Mouse (Mus musculus) colon, adult 2 months (tissue): Measurements from ENCODE around the gene Tgds. TPM values are rescaled to one million over a fixed set of nuclear protein-coding genes. Genes with fewer than 3 reads are reported as not detected.

Experiments
- polyA plus RNA-seq: library from polyadenylated mRNA; depleted of rRNA; stranded (reverse); fragments of >200 nt; gene quantifications from 2 replicates; pipeline ENCODE4 v1.2.3, GENCODE M21; 2012; rRNA removed

Gene Tgds
- 5.2 and 5.9 TPM in 2 replicates for polyA plus RNA-seq

DNA sequence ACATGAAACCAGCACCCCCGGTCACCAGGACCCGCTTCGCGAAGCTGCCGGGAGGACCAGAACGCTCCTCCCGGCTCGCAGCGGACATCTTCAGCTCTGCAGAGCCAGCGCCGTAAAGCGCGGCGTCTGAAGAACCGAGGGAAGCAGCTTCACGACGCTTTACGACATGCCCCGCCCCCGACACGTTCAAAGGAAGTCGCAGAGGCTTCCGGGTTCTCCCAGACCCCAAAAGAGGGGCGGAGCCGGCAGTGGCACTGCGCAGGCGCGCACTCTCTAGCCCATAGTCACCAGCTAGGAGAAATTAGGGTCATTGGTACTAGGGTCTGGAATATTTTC lies at the start of gene Tgds:
TSS of gene Tgds (minus strand) at position 114 of the 336 bp plus-strand sequence.

DNA sequence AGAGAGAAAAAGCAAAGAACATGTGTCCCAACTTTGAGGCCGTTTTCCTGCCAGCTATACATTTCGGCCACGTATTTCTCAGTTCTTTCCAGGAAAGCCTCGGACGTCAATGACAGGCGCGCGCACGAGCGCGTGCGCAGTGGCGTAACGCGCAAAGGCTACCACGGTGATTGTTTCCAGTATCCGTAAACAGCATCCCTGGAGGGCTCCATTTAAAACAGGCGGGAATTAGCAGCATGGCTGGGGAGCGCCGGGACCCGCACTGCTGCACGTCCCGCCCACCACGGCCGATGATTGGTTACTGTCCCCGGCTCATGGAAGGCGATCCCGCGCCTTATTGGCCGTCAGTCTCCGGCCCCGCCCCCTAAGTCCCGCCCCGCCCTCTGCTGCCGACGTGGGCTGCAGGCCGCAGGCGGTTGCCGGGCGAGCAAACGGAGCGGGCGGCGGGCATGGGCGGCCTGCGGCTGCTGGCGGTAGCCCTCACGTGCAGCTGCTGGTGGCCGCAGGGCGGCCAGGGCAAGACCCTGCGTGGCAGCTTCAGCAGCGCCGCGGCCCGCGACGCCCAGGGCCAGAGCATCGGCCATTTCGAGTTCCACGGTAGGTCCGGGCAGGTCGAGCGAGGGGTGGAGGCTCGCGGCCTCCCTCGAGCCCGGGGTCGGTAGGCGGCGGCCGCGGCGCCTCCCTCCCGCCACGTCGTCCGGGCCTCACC lies 4.3 kb upstream of the Tgds start, which contains the start of gene Gpr180:
TSS of gene Gpr180 (plus strand) at position 415 of the 709 bp plus-strand sequence.

Other genes with a start within 250 kb of the Tgds start
- 0.31 and 0.37 TPM in 2 replicates for gene Dct, start 80.5 kb downstream of the Tgds start, polyA plus RNA-seq
- gene Gpr180, start 4.4 kb upstream of the Tgds start, polyA plus RNA-seq, result 38.7 and 41.3 TPM in 2 replicates
- gene Sox21, start 104.3 kb upstream of the Tgds start, polyA plus RNA-seq, result 3.3 and 3.8 TPM in 2 replicates
- gene Gm9376, start 134.2 kb upstream of the Tgds start, polyA plus RNA-seq, result not detected in 2 replicates